Mouse (Mus musculus) hindbrain, embryonic 15.5 days (tissue): ENCODE results near the gene Hagh. TPM values are rescaled to one million over a fixed set of nuclear protein-coding genes. Genes with fewer than 3 reads are reported as not detected.

ENCODE experiments used
- ATAC-seq: fragments of 200-750 bp; cut with Nextera tagmentation; 2 replicates; pipeline ENCODE4 v1.8.0; 2017; ENCODE audit warnings: low read depth, moderate number of reproducible peaks, moderate TSS enrichment; ENCODE audit not compliant: low FRiP score
- H3K27ac ChIP-seq: fragments of 300-500 bp; sonication (generic); replicated peaks from 2 replicates; pipeline ENCODE4 v1.5.1; 2015; ENCODE audit warnings: mild to moderate bottlenecking, inconsistent platforms
- H3K27me3 ChIP-seq: fragments of 300-500 bp; sonication (generic); 2 replicates; pipeline ENCODE4 v1.6.1; 2015; ENCODE audit warnings: control low read depth, inconsistent platforms
- H3K36me3 ChIP-seq: fragments of 300-500 bp; sonication (generic); 2 replicates; pipeline ENCODE4 v1.6.1; 2015; ENCODE audit warnings: control low read depth, inconsistent platforms
- H3K4me1 ChIP-seq: fragments of 300-500 bp; sonication (generic); replicated peaks from 2 replicates; pipeline ENCODE4 v1.6.1; 2015; ENCODE audit warnings: control low read depth, inconsistent platforms
- H3K4me2 ChIP-seq: fragments of 300-500 bp; sonication (generic); 2 replicates; pipeline ENCODE4 v1.6.1; 2015; ENCODE audit warnings: moderate library complexity, mild to moderate bottlenecking, inconsistent platforms
- H3K4me3 ChIP-seq: fragments of 300-500 bp; sonication (generic); 2 replicates; pipeline ENCODE4 v1.5.1; 2015; ENCODE audit warnings: mild to moderate bottlenecking, inconsistent platforms
- H3K9ac ChIP-seq: fragments of 300-500 bp; sonication (generic); 2 replicates; pipeline ENCODE4 v1.6.1; 2015; ENCODE audit warnings: inconsistent platforms
- H3K9me3 ChIP-seq: fragments of 300-500 bp; sonication (generic); 2 replicates; pipeline ENCODE4 v1.6.1; 2016; ENCODE audit warnings: control low read depth, inconsistent platforms
- WGBS: fragments of 180-500 bp; shearing (Covaris S2); methylation state at CpG from one replicate; pipeline ENCODE4 v1.1.7; 2015; 5-methylcytosine and 5-hydroxymethylcytosine counted together
- polyA plus RNA-seq: library from polyadenylated mRNA; unstranded; fragments of >200 nt; fragmentation: Nextera tagmentation; extraction: Ambion mirVana; gene quantifications from 2 replicates; pipeline ENCODE4 v1.2.1, GENCODE M21; 2015

Hagh gene
- polyA plus RNA-seq = 71.8 and 72.1 TPM in 2 replicates

DNA sequence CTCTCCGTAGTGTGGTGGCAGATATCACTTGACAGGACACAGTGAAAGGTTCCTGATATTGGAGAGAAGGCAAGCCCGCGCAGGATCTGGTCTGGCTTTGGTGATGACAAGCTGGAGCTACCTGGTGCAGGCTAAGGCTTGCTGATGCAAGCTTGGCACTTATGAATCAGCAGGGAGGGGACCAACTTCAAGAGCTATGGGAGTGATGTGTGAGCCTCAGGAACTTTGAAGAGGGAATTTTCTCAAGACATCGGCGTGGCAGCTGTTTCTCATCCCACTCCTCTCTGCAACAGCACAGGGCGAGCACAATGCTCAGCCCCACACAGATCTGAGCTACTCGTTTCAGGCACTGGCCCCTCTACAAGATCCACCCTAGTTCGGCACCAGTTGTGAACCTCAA lies at the start of gene Hagh:
Gene Hagh (plus strand): TSS at position 302 of the 400 bp plus-strand sequence.
- no peaks in the 10 kb centered on the region for H3K9me3 ChIP-seq
- no peak for ATAC-seq
- 77% methylated on average over 8 of the region's 8 CpGs for WGBS

DNA sequence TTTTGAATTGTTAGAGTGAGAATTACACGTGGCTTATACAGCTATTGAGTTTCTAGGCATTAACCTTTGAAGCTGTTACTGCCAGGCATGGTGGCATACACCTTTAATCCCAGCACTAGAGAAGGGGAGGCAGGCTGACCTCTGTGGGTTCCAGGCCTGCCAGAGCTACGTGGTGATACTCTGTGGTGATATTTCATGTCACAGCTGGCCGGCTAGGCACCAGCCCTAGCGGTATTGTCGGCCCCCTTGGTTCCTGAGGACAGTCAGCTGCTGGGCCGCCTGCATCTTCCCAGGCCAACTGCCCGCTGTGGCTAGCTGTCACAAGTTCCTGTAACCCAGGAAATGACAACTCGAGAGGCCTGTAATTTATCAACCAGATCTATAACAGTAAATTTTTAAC lies 47.8 kb upstream of the Hagh start:
- ATAC-seq = no peak
- no peak overlapping the region for H3K9ac ChIP-seq
- no peak overlapping the region for H3K4me3 ChIP-seq

More for the DNA sequence above, at the start of gene Hagh:
- Histone ChIP-seq H3K9ac (no peak within 1 kb of the TSS), H3K27ac (no peak within 1 kb of the TSS), H3K4me1 (no peaks in the 10 kb centered on the region), H3K4me3 (no peak within 1 kb of the TSS), H3K27me3 (peaks cover 15% of the 10 kb centered on the region), H3K4me2 (no peak within 1 kb of the TSS), H3K36me3 (no peaks in the 10 kb centered on the region)

DNA sequence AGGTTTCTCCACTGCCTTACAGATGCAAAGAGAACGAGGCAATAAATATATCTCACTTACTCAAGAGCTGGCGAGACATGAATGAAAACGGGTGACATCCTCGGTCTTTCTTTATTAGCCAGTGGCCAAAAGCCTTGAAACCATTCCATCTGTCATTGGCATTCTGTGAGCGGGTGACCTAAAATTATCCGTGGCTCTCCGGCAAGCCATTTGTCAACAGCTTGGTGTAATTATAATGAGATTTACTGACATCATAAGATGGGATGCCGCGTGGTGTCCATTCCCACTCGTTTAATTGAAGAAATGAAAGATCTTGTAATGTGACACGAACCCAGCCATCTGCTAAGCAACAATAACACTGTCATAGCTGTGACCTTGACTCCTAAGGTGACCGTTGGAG lies 45.2 kb upstream of the Hagh start:
- 71% methylated on average over 12 of the region's 12 CpGs for WGBS
- H3K36me3 ChIP-seq = no peaks in the 10 kb centered on the region
- no peaks in the 10 kb centered on the region for H3K4me1 ChIP-seq
- H3K27ac ChIP-seq = no peak overlapping the region
- H3K9me3 ChIP-seq = no peaks in the 10 kb centered on the region
- H3K9ac ChIP-seq = no peak overlapping the region
- no peak overlapping the region for H3K4me3 ChIP-seq
- H3K4me2 ChIP-seq = no peak overlapping the region
- no peak for ATAC-seq
- H3K27me3 ChIP-seq = no peaks in the 10 kb centered on the region

More for the DNA sequence above, 47.8 kb upstream of the Hagh start:
- Histone ChIP-seq H3K27ac (no peak overlapping the region), H3K9me3 (no peaks in the 10 kb centered on the region), H3K4me2 (no peak overlapping the region), H3K27me3 (no peaks in the 10 kb centered on the region), H3K4me1 (no peaks in the 10 kb centered on the region), H3K36me3 (no peaks in the 10 kb centered on the region)
- 75% methylated on average over 8 of the region's 8 CpGs for WGBS

DNA sequence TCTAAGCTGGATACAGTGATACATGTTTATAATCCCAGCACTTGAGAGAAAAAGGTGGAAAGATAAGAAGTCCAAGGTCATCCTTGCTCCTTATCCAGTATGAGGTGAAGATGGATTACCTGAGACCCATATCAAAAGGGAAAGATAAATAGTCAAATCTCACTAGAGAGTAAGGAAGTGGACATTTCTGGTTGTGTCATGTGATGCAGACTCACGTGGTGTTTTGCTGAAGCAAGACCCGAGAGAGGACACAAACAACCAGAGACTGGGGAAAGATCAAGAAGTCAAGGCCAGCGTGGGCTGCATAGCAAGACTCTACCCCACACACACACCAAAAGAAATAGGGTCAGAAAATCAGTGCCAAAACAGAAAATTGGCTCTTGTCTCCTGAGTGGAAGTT lies 43.0 kb upstream of the Hagh start:
- Histone ChIP-seq H3K4me2 (no peak overlapping the region), H3K36me3 (no peaks in the 10 kb centered on the region), H3K4me1 (no peaks in the 10 kb centered on the region), H3K27ac (no peak overlapping the region), H3K9me3 (no peaks in the 10 kb centered on the region), H3K4me3 (no peak overlapping the region), H3K27me3 (no peaks in the 10 kb centered on the region), H3K9ac (no peak overlapping the region)
- 71% methylated on average over 3 of the region's 3 CpGs for WGBS
- ATAC-seq = no peak

DNA sequence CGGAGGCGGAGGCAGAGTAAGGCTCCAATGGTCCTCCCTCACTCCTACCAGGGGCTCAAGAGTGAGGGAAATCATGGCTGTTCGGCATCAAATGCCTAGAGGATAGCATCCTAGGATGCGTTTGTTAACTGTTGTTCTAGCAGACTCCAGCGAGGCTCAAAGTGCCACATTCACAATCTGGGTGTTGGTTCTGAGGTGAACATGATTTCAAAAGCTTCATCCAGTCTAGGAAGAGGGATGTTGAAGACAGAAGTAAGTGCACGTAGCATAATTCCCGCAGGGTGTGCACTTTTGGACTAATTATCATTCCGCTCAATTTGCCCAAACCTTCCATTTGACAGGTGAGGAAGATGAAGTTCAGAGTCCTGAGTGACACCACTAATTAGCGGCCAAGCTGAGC lies 41.7 kb upstream of the Hagh start:
- Histone ChIP-seq H3K27me3 (peaks cover 7% of the 10 kb centered on the region), H3K36me3 (no peaks in the 10 kb centered on the region), H3K27ac (no peak overlapping the region), H3K4me3 (no peak overlapping the region), H3K9me3 (no peaks in the 10 kb centered on the region), H3K4me1 (no peaks in the 10 kb centered on the region), H3K4me2 (no peak overlapping the region), H3K9ac (no peak overlapping the region)
- 63% methylated on average over 9 of the region's 9 CpGs for WGBS
- ATAC-seq = no peak

DNA sequence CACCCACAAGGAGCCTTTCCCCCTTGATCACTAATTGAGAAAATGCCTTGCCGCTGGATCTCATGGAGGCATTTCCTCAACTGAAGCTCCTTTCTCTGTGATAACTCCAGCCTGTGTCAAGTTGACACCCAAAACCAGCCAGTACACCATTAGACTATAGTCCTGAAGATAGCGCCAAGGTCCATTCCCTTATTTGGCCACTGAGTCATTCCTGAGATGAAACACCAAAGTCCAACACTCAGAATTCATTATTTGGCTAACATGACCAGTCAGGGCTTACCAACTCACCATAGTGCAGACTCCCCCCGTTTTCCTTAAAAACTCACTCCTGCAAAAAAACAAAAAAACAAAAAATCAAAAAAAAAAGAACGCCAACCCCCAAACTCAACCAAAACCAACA lies 40.5 kb upstream of the Hagh start:
- ATAC-seq = no peak
- Histone ChIP-seq H3K36me3 (no peaks in the 10 kb centered on the region), H3K27ac (no peak overlapping the region), H3K4me1 (peaks cover 8% of the 10 kb centered on the region; the same call in 1 of the 2 replicates), H3K27me3 (peaks cover 18% of the 10 kb centered on the region), H3K9ac (no peak overlapping the region), H3K4me2 (no peak overlapping the region), H3K4me3 (no peak overlapping the region), H3K9me3 (no peaks in the 10 kb centered on the region)
- 92% methylated on average over 4 of the region's 4 CpGs for WGBS

DNA sequence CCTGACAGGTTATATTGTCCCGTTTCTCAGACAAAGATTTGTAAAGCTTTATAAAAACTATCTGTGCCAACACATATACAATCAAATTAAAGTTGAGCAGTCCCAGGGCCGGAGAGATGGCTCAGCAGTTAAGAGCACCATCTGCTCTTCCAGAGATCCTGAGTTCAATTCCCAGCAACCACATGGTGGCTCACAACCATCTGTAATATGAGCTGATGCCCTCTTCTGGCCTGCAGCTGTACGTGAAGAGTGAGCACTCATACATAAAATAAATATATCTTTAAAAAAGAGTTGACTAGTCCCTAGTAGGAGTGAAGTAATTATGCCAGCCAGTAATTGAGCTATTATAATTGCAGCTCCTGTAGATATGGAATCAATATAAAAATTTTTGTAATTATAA lies 39.4 kb upstream of the Hagh start:
- H3K27ac ChIP-seq = no peak overlapping the region
- no peak overlapping the region for H3K4me2 ChIP-seq
- peaks cover 25% of the 10 kb centered on the region for H3K27me3 ChIP-seq
- no peak for ATAC-seq
- WGBS = 57% methylated on average over 3 of the region's 3 CpGs
- no peak overlapping the region for H3K4me3 ChIP-seq
- peaks cover 11% of the 10 kb centered on the region; the same call in 1 of the 2 replicates for H3K4me1 ChIP-seq
- H3K9me3 ChIP-seq = no peaks in the 10 kb centered on the region
- no peaks in the 10 kb centered on the region for H3K36me3 ChIP-seq
- no peak overlapping the region for H3K9ac ChIP-seq

DNA sequence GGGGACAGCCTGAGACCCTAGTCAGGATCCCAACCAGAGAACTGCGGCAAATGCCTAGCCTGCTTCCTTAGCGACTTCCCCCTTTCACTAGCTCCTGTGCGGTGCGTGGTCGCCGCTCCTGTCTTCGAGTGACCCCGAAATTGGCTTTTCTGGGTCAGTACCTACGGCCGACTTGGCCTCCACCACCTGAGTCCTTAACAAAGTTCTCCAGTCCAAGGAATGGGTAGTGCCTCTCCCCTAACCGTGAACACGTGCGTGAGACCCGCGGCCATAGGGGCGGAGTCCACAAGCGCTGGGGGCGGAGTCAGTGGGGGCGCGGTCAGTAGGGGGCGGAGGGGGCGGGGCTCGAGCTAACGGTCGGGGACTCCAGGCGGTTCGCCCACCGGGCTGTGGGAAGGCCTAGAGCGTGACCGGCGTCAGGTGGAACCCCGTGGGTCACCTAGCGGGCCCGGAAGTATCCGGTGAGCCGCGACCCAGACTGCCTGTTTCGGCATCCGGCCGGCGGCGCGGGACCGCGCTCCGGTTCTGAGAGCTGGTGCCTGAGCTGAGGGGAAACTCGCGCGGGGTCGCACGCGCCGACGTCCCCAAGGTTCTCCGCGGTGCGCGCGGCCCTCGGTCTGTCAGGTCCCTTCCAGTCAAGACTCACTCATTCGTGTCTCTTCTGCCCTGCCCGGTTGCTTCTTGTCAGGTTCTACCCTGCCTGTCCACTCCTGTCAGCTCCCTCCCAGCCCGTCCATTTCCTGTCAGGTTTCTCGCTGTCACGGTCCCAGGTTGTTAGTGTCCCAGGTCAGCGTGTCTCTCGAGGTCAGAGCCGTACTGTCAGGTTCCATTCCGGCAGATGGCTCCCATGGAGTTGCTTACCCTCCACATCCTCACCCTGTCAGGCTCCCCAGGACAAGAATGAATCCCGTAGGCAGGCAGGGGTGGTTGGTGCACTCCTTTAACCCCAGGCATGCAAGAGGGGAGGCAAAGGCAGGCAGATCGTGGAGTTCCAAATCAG lies 35.7 kb upstream of the Hagh start, which contains the start of gene Meiob:
Gene Meiob (plus strand): TSS at position 338 of the 1,000 bp plus-strand sequence.
- peaks cover 46% of the 10 kb centered on the region for H3K27me3 ChIP-seq
- peak within 1 kb of the TSS; percentile 60 for H3K4me3 ChIP-seq
- no peaks in the 10 kb centered on the region for H3K9me3 ChIP-seq
- WGBS = under 1% methylated on average over 71 of the region's 71 CpGs
- no peak within 1 kb of the TSS for H3K27ac ChIP-seq
- peaks cover 11% of the 10 kb centered on the region; the same call in 1 of the 2 replicates for H3K4me1 ChIP-seq
- no peaks in the 10 kb centered on the region for H3K36me3 ChIP-seq
- H3K4me2 ChIP-seq = peak within 1 kb of the TSS; percentile 84
- peak; percentile 74 for ATAC-seq
- peak within 1 kb of the TSS; percentile 47 for H3K9ac ChIP-seq

DNA sequence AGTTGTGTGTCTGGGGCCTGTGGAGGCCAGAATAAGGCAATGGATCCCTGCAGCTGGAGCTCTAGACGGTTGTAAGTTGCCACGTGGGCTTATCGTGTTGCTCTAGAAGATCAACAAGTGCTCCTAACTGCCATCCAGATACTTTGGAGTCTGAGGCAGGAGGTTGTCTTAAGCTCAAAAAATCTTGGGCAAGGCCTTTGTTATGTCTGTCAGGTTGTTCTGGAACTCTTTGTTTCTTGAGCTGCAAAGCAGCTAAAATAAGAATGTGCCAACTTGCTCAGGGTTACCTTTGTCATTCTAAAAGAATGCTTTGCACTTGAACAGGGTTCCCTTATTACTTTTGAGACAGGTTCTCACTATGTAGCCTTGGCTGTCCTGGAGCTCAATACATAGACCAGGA lies 28.7 kb upstream of the Hagh start:
- Histone ChIP-seq H3K4me3 (no peak overlapping the region), H3K4me1 (no peaks in the 10 kb centered on the region), H3K9ac (no peak overlapping the region), H3K9me3 (no peaks in the 10 kb centered on the region), H3K36me3 (no peaks in the 10 kb centered on the region), H3K27me3 (peaks cover 22% of the 10 kb centered on the region), H3K4me2 (no peak overlapping the region), H3K27ac (no peak overlapping the region)
- 71% methylated on average over 3 of the region's 3 CpGs for WGBS
- no peak for ATAC-seq

DNA sequence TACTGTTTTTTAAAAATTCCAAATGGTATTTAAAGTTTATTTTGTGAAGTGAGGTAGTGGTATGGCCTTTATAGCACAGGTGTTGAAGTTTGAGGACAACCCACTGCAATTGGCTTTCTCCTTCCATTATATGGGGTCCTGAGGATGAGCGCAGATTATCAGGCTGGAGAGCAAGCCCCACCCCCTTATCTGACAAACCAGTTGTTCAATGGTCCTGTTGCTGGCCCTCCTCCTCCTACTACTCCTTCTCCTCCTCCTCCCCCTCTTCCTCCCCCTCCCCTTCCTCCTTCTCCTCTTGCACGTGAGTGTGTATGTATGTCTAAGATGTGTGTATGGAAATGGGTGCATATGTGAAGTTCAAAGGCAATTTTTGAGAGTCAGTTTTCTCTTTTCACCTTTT lies 27.7 kb upstream of the Hagh start:
- Histone ChIP-seq H3K36me3 (no peaks in the 10 kb centered on the region), H3K27me3 (peaks cover 14% of the 10 kb centered on the region; the same call in 1 of the 2 replicates), H3K4me1 (no peaks in the 10 kb centered on the region), H3K9ac (no peak overlapping the region), H3K4me2 (no peak overlapping the region), H3K9me3 (no peaks in the 10 kb centered on the region), H3K27ac (no peak overlapping the region), H3K4me3 (no peak overlapping the region)
- WGBS = 37% methylated on average over 2 of the region's 2 CpGs
- ATAC-seq = no peak

DNA sequence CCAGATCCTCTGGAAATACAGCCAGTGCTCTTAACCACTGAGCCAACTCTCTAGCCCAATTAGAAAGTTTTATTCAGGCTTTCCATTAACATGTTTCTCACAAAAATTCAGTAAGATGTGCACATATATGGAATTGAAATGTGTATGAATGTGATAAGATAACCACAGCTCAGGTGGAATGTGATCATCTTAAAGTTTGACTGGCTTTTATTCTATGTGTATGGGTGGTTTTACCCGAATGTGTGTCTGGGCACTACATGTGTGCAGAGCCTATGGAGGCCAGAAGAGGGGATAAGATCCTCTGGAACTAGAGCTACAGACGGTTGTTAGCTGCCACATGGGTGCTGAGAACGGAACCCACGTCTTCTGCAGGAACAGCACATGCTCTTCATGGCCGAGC lies 24.7 kb upstream of the Hagh start:
- H3K27ac ChIP-seq = no peak overlapping the region
- no peak overlapping the region for H3K4me2 ChIP-seq
- no peaks in the 10 kb centered on the region for H3K9me3 ChIP-seq
- H3K4me3 ChIP-seq = no peak overlapping the region
- WGBS = 80% methylated on average over 5 of the region's 5 CpGs
- no peak for ATAC-seq
- H3K27me3 ChIP-seq = peaks cover 7% of the 10 kb centered on the region; the same call in 1 of the 2 replicates
- no peaks in the 10 kb centered on the region for H3K36me3 ChIP-seq
- no peaks in the 10 kb centered on the region for H3K4me1 ChIP-seq
- H3K9ac ChIP-seq = no peak overlapping the region

DNA sequence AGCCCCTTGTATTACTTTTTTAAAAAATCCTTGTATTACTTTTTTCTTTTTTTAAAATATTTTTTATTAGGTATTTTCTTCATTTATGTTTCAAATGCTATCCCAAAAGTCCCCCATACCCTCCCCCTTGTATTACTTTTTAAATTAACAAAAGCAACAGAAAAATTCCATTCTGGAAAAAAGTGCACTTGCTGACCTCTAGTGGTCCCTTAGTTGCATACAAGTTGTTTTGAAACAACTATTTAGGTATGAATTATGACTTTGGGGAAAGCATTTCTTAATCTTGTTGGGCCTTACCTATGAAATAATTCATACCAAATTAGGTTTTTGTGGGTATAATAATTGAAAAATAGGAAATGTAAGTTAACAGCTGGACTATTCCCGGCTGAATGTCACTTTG lies 22.4 kb upstream of the Hagh start:
- Histone ChIP-seq H3K4me3 (no peak overlapping the region), H3K9me3 (no peaks in the 10 kb centered on the region), H3K36me3 (no peaks in the 10 kb centered on the region), H3K27me3 (peaks cover 5% of the 10 kb centered on the region; the same call in 1 of the 2 replicates), H3K4me2 (no peak overlapping the region), H3K9ac (no peak overlapping the region), H3K4me1 (no peaks in the 10 kb centered on the region), H3K27ac (no peak overlapping the region)
- 47% methylated on average over 1 of the region's 1 CpGs for WGBS
- no peak for ATAC-seq
